Mouse (Mus musculus): ENCODE measurements around the gene Gm20431. TPM values are rescaled to one million over a fixed set of nuclear protein-coding genes. Genes with fewer than 3 reads are reported as not detected.
"Not testable (repeated sequence)": the region's sequence is repeated elsewhere in the genome, so short reads cannot be mapped to it uniquely, and the experiment has no call there.

Gene Gm20431
- total RNA-seq, 4 experiments from 2014 or later, result 35.0 to 46.6 (median 40.9) TPM

DNA sequence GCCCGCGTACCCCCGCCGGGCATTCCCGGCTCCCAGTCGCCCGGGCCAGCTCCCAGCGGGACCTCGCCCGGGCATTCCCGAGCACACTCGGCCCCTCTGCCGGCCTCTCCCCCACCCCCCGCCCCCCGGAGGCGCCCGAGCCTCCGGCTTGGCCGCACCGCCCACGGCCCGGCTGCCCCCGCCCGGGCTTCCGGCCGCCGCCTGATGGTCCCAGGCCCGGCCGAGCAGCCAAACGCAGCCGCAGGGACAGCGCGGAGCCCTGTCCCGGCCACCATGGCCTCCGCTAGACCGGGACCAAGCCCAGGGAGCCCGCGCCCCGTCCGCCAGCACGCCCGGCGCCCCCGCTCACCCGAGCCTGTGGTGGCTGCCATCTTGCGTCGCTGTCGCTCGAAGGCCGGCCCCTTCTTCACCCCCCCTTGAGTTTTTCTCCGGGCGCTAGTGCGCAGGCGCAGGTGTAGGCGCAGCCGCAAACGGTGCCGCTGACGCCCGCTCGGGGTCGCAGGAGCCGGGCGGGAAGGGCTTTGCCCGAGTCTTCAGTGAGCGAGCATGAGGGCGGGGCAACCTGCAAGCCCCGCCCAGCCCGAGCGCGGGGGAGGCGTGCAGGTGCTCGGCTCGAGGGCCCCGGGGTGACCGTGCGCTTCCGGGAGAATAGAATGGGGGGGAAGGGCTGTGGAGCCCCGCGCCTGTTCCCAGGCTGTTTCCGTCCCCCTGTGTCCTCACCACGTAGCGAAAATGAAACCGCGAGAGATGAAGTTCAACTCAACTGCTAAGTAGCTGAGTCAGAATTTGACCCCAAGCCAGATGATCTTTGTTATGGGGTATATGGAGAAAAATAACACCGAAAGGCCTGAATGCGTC is 29.5 kb downstream of the Gm20431 start, which contains the start of gene Ube2v1:
Ube2v1 (minus strand) TSS at position 505 of the 858 bp plus-strand sequence.
- peak; percentile 94 for DNase-seq (ENCODE audit: low spot score in 2 of 2)

DNA sequence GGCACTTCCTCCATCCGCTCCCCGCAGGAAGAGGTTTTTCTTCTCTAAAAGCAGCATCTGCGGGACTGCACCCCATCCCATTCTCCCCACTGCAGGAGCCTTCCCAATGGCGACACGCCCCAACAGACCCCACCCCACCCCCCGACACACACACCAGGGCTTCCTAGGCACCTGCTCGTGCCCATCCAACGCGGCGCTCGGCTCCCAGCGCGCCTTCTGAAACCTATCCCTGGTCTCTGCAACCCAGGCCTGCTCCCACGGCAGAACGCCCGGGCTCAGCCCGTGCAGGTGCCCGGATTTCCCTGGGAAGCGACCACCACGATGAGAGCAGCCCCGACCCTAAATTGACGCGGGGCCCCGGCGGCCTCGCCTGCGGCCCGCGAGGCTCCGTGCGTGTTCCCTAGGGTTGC is 30.1 kb downstream of the Gm20431 start:
- peak in 1 of 2 experiments; percentile 36 for DNase-seq (ENCODE audit: low spot score in 2 of 2)

DNA sequence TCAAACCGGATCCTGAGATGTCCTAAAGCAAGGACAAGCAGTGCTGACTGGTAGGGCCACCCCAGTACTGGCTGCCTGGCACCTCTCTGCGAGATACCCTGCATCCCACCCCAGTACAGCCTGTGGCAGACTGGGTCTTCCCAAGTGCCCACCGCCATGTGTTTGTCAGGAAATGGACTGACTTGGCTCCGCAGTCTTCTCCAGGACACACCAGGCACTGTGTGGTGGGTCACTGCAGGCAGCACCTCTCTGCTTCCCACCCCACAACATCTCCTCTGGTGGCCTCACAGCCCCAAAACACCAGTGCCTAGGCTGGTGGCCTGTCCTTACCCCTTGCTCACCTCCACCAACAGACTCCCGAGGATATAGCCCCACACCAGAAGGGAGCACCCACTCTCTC is 30.9 kb downstream of the Gm20431 start:
- no peak for DNase-seq (ENCODE audit: low spot score in 2 of 2)

DNA sequence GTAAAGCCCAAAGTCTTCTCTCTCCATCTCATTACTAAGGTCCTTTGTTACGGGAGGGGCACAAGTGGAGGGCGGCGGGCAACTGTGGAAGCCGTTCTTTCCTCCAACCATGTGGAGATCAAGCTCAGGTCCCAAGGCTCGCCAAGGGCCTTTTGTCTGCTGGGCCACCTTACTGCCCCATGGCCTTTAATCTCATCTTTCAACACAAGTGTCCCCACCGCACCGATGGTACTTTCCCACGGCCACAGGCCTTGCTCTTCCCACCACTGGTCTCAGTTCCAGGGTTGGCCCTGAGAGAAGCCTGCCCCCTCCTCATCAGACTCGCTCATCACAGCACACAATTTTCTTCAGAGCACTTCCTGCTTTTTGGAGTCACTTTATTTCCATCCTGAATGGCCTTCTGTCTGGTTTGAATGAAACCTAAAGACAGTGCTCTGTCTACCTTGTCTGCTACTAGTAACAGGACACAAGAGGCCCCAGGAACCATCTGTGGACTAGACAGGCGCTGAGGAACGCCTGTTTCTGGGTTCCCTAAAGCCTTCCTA is 31.6 kb downstream of the Gm20431 start:
- no peak for DNase-seq (ENCODE audit: low spot score in 2 of 2)

DNA sequence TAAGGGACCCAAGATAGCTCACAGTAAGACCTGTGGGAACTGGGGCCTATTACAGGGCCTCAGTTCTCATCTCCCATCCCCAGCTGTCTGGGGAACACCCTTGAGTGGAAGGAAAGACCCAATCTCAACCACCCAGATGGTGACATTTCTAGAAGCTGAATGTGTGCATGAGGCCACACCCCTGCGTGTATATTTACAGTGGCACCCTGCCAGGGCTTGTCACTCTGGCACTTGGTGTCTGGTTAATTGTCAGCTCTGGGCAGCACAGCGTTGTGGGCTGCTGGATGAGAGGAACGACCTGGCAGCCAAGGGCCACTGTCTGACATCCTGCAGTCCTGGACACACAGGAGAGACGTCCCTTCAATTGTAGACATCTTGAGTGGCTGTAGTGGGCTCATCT is 32.4 kb downstream of the Gm20431 start:
- no peak for DNase-seq (ENCODE audit: low spot score in 2 of 2)

DNA sequence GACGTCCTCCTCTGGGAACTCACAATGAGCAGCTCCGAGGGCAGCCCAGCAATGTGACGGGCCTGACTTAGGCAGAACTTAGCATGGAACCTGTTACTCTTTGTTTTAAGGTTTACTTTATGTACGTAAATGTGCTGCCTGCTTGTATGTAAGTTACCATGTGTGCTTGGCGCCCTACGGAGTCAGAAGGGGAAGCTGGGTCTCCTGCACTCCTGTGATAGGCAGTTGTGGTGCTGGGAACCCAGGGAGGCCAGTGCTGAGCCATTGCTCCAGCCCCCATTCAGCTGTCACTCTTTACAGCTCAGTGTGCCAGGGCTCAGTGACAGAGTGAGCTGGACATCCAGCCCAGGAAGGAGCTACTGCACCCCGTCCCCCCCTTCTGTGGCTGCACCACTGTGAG is 34.3 kb downstream of the Gm20431 start:
- no peak for DNase-seq (ENCODE audit: low spot score in 2 of 2)

DNA sequence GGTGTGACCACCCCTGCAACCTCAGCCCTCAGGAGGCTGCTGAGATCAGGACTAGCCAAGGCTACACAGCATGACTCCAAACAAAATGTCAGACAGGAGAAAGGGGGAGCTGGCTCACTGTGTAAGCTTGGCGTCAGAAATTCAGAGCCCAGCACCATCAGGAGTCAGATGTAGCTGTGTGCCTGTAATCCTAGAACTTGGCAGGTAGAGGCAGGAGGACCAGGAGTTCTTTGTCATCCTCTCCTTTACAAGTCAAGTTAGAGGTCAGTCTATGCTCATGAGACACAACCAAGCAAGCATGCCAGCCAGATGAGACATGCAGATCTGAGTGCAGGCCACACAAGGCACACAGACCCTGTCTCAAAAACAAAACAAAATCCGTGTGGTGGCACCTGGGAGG is 35.6 kb downstream of the Gm20431 start:
- DNase-seq (ENCODE audit: low spot score in 2 of 2), result no peak

GRCm38 (mm10) chr2:167624368-167625075 is 36.8 kb downstream of the Gm20431 start:
- no peak for DNase-seq (ENCODE audit: low spot score in 2 of 2)

DNA sequence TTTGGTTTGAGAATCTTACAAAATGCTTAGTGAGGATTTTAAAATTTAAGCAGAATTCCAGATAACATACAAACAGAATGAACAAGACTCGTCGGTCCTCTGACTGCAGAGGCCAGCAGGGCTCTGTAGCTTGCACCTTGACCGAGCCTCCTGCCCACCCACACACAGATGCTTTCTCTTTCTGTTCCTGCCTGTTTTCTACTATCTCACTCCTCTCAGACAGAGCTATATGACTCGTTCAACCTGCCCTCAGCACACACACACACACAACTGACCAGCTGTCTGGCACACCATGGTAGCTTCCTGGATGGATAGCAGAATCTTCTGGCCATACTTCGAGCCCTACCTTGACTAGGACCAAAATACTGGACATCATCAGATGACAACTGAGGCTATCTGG is 38.3 kb downstream of the Gm20431 start:
- no peak for DNase-seq (ENCODE audit: low spot score in 2 of 2)

- DNase-seq (ENCODE audit: low spot score in 2 of 2), result no peak
These were observed 38.9 kb downstream of the Gm20431 start for GRCm38 (mm10) chr2:167622352-167622751.

DNA sequence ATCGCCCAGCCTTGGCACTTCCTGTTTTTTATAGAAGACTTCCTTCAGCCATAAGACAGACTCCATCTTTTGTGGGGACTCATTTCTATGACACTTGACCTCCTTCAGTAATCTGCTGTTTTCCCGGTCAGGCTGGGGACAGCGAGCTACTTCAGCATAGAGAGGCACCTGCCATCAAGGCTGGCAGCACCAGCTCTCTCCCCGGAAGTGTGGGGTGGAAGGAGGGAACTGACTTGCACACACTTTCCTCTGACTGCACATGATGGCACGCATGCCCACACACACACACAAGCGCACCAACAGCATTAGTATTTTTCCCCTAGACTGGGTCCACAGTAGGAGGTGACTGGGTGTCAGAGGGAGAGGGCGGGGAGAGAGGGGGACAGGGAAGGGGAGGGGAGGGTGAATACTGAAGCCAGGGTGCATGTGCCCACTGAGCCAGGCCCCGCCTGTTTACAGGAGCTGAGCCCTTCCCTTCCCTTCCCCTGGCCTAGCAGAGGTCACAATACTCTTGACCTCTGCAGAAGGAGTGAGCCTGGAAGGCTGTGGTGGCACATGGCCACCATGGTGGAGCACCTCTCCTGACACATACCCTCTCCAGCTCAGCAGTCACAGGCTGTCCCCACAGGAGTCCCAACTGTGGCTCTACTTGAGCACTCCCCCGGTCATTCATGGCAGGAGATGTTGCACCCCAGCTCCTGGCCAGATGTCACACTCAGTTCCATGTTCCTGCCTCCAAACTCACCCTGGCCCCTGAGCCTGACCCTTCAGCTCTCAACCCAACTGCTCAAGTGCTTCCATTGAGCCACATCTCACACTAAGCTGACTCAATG is 39.8 kb downstream of the Gm20431 start:
- DNase-seq (ENCODE audit: low spot score in 2 of 2), result no peak

GRCm38 (mm10) chr2:167617472-167617871 is 43.8 kb downstream of the Gm20431 start:
- DNase-seq (ENCODE audit: low spot score in 2 of 2), result no peak

DNA sequence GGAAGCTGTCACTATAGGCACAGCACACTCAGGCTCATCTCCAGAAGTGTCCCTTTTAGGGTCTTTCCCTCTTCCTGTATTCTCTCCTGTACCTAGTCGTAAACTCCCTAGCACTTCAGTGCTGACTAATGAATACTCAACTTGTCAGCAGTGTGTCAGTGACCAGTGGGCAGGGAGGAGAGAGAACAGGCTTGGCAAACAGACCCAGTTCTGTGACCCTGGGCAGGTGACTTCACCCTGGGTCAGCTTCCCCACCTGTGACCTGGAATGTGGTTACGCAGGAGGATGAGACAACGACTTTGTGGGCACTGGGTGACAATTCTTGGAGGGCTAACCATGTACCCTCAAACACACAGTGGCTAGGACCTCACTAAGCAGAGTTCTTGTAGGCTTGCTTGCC is 44.3 kb downstream of the Gm20431 start:
- no peak for DNase-seq (ENCODE audit: low spot score in 2 of 2)

- DNase-seq (ENCODE audit: low spot score in 2 of 2), result not testable (repeated sequence)
These were observed 48.0 kb downstream of the Gm20431 start for GRCm38 (mm10) chr2:167613335-167613734.

GRCm38 (mm10) chr2:167612122-167612521 is 49.2 kb downstream of the Gm20431 start:
- DNase-seq (ENCODE audit: low spot score in 2 of 2), result no peak

DNA sequence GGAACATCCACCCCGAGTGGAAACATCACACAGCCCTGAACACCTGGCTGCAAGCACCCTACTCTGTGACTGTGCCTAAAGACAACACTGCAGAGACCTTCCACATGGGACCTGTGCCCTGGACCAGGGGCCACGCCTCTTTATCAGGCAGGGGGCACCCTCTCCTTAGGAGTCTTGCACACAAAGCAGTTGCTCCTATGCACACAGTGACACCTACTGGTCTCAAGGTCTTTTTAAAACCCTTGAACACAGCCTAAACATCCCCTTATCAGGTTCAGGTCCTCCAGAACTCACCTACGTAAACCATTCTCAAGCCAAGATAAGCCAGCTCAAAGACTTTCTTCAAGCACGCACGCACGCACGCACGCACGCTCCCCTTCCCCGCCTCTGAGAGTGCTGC is 50.0 kb downstream of the Gm20431 start:
- no peak for DNase-seq (ENCODE audit: low spot score in 2 of 2)

GRCm38 (mm10) chr2:167606745-167607123 is 54.6 kb downstream of the Gm20431 start:
- DNase-seq (ENCODE audit: low spot score in 2 of 2), result no peak

GRCm38 (mm10) chr2:167605817-167606744 is 55.2 kb downstream of the Gm20431 start:
- DNase-seq (ENCODE audit: low spot score in 2 of 2), result no peak

DNA sequence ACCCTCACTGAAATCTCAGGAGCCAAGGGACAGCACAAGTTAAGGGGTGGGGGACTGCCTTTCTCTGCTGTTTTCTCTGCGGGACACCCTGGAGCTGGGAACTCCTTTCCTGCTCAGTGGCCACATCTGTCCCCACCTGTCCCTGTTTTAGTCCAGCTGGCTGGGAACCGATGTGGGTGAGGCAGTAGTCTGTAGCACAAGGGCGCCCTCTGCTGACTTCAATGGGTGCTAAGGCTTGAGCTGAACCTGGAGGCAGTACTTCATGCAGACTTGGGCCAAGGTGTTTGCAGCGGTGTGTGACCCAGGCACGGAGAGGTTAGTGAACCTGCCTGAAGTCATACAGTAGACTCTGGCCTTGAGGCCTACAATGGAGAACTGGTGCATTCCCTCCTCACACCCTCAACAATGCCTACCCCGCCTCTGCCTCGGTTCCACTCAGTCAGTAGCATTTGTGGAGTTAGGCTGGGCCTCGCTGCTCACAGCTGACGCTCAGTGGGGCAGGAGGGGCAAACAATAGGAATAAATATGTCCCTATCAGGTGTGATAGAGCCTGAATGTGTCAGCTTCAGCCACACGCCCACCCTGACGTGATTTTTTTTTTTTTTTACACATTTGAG is 56.0 kb downstream of the Gm20431 start:
- DNase-seq (ENCODE audit: low spot score in 2 of 2), result peak; percentile 75 to 88

DNA sequence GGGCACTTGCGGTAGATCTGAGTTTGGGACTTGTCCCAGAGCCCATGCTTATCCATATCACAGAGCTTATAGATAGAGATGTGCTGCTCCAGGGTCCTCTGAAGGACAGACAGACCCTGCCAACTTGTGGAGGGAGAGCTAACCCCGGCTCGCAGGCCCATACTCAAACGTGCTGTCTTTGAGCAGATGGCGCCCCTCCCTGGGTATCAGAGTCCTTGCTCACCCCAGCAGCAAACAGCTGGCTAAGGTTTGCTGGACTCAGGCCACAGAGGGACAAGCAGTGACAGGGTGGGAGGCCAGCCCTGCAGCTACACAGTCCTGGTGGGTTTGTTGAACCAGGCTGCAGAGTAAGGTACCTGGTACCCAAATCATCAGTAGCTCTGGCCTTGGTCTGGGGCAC is 58.3 kb downstream of the Gm20431 start:
- DNase-seq (ENCODE audit: low spot score in 2 of 2), result no peak

All from layer of hippocampus, adult 8-10 months (tissue).